Mouse (Mus musculus) urinary bladder, adult 18-20 months (tissue): Measurements from ENCODE around the gene Kcnh3.

Experiments
- DNase-seq, 2 experiments: peaks; one replicate each; pipeline ENCODE4 v3.0.0; 2022; ENCODE audit warnings: low spot score in 2 of 2, mixed read lengths in 2 of 2

Kcnh3 gene

DNA sequence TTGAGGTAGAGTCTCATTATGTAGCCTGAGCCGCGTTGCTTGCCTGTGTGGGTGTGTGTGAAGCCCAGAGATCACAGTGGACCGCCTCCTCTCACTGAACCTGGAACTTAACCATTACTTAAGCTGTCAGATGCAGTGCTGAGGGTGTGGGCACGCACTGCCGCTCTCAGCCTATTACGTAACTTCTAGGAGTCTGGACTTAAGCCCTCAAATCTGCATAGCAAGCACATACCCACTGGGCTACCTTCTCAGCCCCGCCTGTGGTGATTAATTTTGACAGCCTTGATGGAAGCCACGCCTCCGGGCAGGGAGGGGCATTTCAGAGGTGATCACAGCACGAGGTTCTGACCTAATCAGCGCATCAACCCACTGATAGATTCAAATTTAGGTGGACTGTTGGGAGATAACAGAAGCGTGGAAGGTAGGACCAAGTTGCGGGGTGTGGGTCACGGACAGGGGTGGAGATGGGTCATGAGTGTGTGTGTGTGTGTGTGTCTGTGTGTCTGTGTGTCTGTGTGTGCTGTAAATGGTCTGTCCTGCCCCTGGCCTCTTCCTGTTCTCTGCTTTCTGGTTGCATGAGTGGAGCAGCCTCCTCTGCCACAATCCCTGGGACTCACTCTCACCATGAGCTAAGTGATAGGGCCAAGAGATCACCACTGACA, 60.0 kb downstream of the Kcnh3 start:
- DNase-seq = peak in 1 of 2 experiments; percentile 36

- DNase-seq = no peak
Measured at GRCm38 (mm10) chr15:99285189-99285535, 60.5 kb downstream of the Kcnh3 start.

- no peak for DNase-seq
Measured at GRCm38 (mm10) chr15:99290586-99290985, 65.9 kb downstream of the Kcnh3 start.
